Comparison of ENCODE assay signal across 10 mouse cellular contexts in genomic region chr9:99451161-99451560, GRCm38 (mm10). TPM values are rescaled to one million over a fixed set of nuclear protein-coding genes. Genes with fewer than 3 reads are reported as not detected.
DNase-seq lines count a peak whose midpoint lies in the region; ATAC-seq and TF ChIP-seq lines count a peak whose summit lies in the region.
"Had no signal": no experiment of that assay in that cellular context is flagged by ENCODE, and none has a peak within 500 bp of the region (broad histone marks: within the 10 kb centered on the region; RNA-seq: fewer than 3 reads in every experiment).

Gene Nme9 (plus strand): TSS chr9:99451475.

- intact Hi-C loops in heart, adult 2 months (cut with DNase I): loop anchor here (2.0 to 10.0 kb wide), 3 partner anchors 74 to 388 kb away; no protein-coding TSS in a partner anchor
- intact Hi-C loops in left cerebral cortex, adult 2 months (cut with DNase I): loop anchor here (2.0 to 10.0 kb wide), 4 partner anchors 74 to 386 kb away; no protein-coding TSS in a partner anchor

- TF ChIP-seq CTCF in heart, adult 2 months (IDR thresholded peaks at IDR 0.05): no peak
- no peak for TF ChIP-seq CTCF in left cerebral cortex, adult 2 months (IDR thresholded peaks at IDR 0.05)

- WGBS in heart, embryonic 15.5 days: 8% methylated on average over 14 of the region's 14 CpGs
- WGBS in heart, adult 2 months: 8% methylated on average over 14 of the region's 14 CpGs
- 8% methylated on average over 14 of the region's 14 CpGs for WGBS in hindbrain, embryonic 16.5 days

- H3K27me3 ChIP-seq in heart, embryonic 15.5 days: peaks cover 20% of the 10 kb centered on the region
- no peaks in the 10 kb centered on the region; the same call in 1 of the 2 replicates for H3K27me3 ChIP-seq in heart, adult 2 months (ENCODE audit: control insufficient read depth, insufficient read depth, low read length)
- no peaks in the 10 kb centered on the region for H3K27me3 ChIP-seq in hindbrain, embryonic 16.5 days (replicated peaks; ENCODE audit: control insufficient read depth, insufficient read depth, low read length)

- H3K9ac ChIP-seq in heart, embryonic 15.5 days: no peak within 1 kb of the TSS
- no peak within 1 kb of the TSS for H3K9ac ChIP-seq in heart, adult 2 months (ENCODE audit: low read depth, low read length)
- no peak within 1 kb of the TSS for H3K9ac ChIP-seq in hindbrain, embryonic 16.5 days (ENCODE audit: low read depth, low read length)

- H3K9me3 ChIP-seq in heart, embryonic 15.5 days (replicated peaks): no peaks in the 10 kb centered on the region
- no peaks in the 10 kb centered on the region for H3K9me3 ChIP-seq in hindbrain, embryonic 16.5 days (ENCODE audit: control insufficient read depth, low read length)

- H3K27ac ChIP-seq in heart, embryonic 15.5 days: no peak within 1 kb of the TSS
- H3K27ac ChIP-seq in heart, adult 2 months: no peak within 1 kb of the TSS
- no peak within 1 kb of the TSS for H3K27ac ChIP-seq in hindbrain, embryonic 16.5 days (ENCODE audit: low read depth, low read length)
- no peak within 1 kb of the TSS for H3K27ac ChIP-seq in left cerebral cortex, adult 2 months

- no peak for DNase-seq in heart, adult 2 months
- DNase-seq in embryo, embryonic 10.5 days (ENCODE audit: low spot score): peak; percentile 17
- peak; percentile 23 for DNase-seq in lung, postnatal 36 days
- DNase-seq in layer of hippocampus, adult 9-11 months: no peak
- DNase-seq in spleen, postnatal 10 days (ENCODE audit: low spot score in 2 of 2): no peak
- DNase-seq in left cerebral cortex, adult 2 months (ENCODE audit: extremely low spot score in 1 of 2, low spot score in 2 of 2): no peak
- DNase-seq: adrenal gland, postnatal 25 days had no signal

- H3K36me3 ChIP-seq in heart, embryonic 15.5 days: no peaks in the 10 kb centered on the region
- no peaks in the 10 kb centered on the region for H3K36me3 ChIP-seq in heart, adult 2 months (ENCODE audit: control insufficient read depth, insufficient read depth, low read length)
- no peaks in the 10 kb centered on the region for H3K36me3 ChIP-seq in hindbrain, embryonic 16.5 days (ENCODE audit: control insufficient read depth, insufficient read depth, low read length)

- no peak for ATAC-seq in heart, embryonic 15.5 days (replicated peaks; ENCODE audit: insufficient number of reproducible peaks, insufficient read depth, low FRiP score, low read depth)
- ATAC-seq in hindbrain, embryonic 16.5 days: peak; percentile 68

- H3K4me3 ChIP-seq in heart, embryonic 15.5 days: no peak within 1 kb of the TSS
- H3K4me3 ChIP-seq in heart, adult 2 months: no peak within 1 kb of the TSS
- H3K4me3 ChIP-seq in hindbrain, embryonic 16.5 days (ENCODE audit: low read length): peak within 1 kb of the TSS; percentile 2; the same call in 1 of the 2 replicates
- no peak within 1 kb of the TSS for H3K4me3 ChIP-seq in left cerebral cortex, adult 2 months
- H3K4me3 ChIP-seq: erythroblast, embryonic 14.5 days had no signal

- H3K4me1 ChIP-seq in heart, embryonic 15.5 days (replicated peaks): 0 out of 2 replicates have a peak, but pooled peaks cover 3% of the 10 kb centered on the region
- H3K4me1 ChIP-seq in heart, adult 2 months (ENCODE audit: control insufficient read depth, insufficient read depth, low read length): no peaks in the 10 kb centered on the region
- no peaks in the 10 kb centered on the region for H3K4me1 ChIP-seq in hindbrain, embryonic 16.5 days (ENCODE audit: control insufficient read depth, insufficient read depth, low read depth, low read length)

- H3K4me2 ChIP-seq in heart, embryonic 15.5 days: peak within 1 kb of the TSS; percentile 19; the same call in 1 of the 2 replicates
- H3K4me2 ChIP-seq in hindbrain, embryonic 16.5 days (ENCODE audit: low read length): peak within 1 kb of the TSS; percentile 40

- TF ChIP-seq EP300 in heart, adult 2 months (IDR thresholded peaks at IDR 0.05; ENCODE audit: insufficient read depth, low read depth, low read length): no peak

- TF ChIP-seq POLR2A in heart, adult 2 months (IDR thresholded peaks at IDR 0.05; ENCODE audit: insufficient read depth, low read depth, low read length): no peak

- H3K79me2 ChIP-seq in heart, adult 2 months (replicated peaks; ENCODE audit: control insufficient read depth, insufficient read depth, low read length): no peaks in the 10 kb centered on the region

RNA-seq across cellular contexts. Expression of gene Nme9, which starts in this region (rescaled TPM):
- 0.11 and 0.13 TPM in 2 replicates for polyA plus RNA-seq in heart, embryonic 15.5 days (2015; fragmentation: Nextera tagmentation; extraction: Ambion mirVana)
- total RNA-seq in heart, adult 2 months (2021): not detected
- 1.7 TPM in 1 of 2 replicates, not detected in the other for polyA plus RNA-seq in heart, adult 2 months (2012; rRNA removed)
- polyA plus RNA-seq in hindbrain, embryonic 16.5 days (2015; fragmentation: Nextera tagmentation; extraction: Ambion mirVana): 0.73 and 1.0 TPM in 2 replicates
- not detected for total RNA-seq in left cerebral cortex, adult 2 months (2021)
- total RNA-seq: adrenal gland, postnatal 25 days had no signal
- polyA plus RNA-seq: erythroblast, embryonic 14.5 days had no signal

Comparison
In these comparisons a context has a peak if more than half of its experiments do, and no peak if none do; other contexts are left out.
1. DNase-seq: peak in embryo, embryonic 10.5 days (single experiment) and lung, postnatal 36 days (single experiment); none in heart, adult 2 months (0 of 2), layer of hippocampus, adult 9-11 months (single experiment), spleen, postnatal 10 days (0 of 2) and left cerebral cortex, adult 2 months (0 of 2).